Mouse (Mus musculus) common myeloid progenitor, adult 5-6 weeks (primary cell): ENCODE data around the gene Rbp1. TPM values are rescaled to one million over a fixed set of nuclear protein-coding genes. Genes with fewer than 3 reads are reported as not detected.

Source experiments
- ATAC-seq: replicated peaks from 2 replicates; pipeline ENCODE4 v1.8.0; 2016; ENCODE audit warnings: low read depth, mild to moderate bottlenecking, moderate TSS enrichment, inconsistent platforms; ENCODE audit not compliant: poor library complexity, severe bottlenecking
- total RNA-seq: library from RNA; stranded (forward); fragments of 200-1000, 187-1606 nt; gene quantifications from 2 replicates; pipeline ENCODE4 v1.2.3, GENCODE M21; 2017

The Rbp1 gene
- total RNA-seq, 1 experiment from 2014 or later: 2.9 TPM

- no peak for ATAC-seq
Measured at GRCm38 (mm10) chr9:98423691-98424090, 930 bp downstream of the Rbp1 start.

- ATAC-seq: no peak
Measured at GRCm38 (mm10) chr9:98424291-98424690, 1.5 kb downstream of the Rbp1 start.

GRCm38 (mm10) chr9:98424725-98425210 is 2.0 kb downstream of the Rbp1 start:
- peak; percentile 79 for ATAC-seq

GRCm38 (mm10) chr9:98425351-98425880 is 2.7 kb downstream of the Rbp1 start:
- 0 out of 2 replicates have a peak, but pooled peaks have one; percentile 3 for ATAC-seq

GRCm38 (mm10) chr9:98427906-98428517 is 5.3 kb downstream of the Rbp1 start:
- ATAC-seq: no peak

- no peak for ATAC-seq
Measured at GRCm38 (mm10) chr9:98428783-98429182, 6.0 kb downstream of the Rbp1 start.

GRCm38 (mm10) chr9:98429806-98430205 is 7.0 kb downstream of the Rbp1 start:
- ATAC-seq: no peak

GRCm38 (mm10) chr9:98430528-98430927 is 7.8 kb downstream of the Rbp1 start:
- no peak for ATAC-seq

- no peak for ATAC-seq
Measured at GRCm38 (mm10) chr9:98433021-98433420, 10.3 kb downstream of the Rbp1 start.

- no peak for ATAC-seq
Measured at GRCm38 (mm10) chr9:98433956-98434588, 11.3 kb downstream of the Rbp1 start.

- ATAC-seq: no peak
Measured at GRCm38 (mm10) chr9:98437819-98438218, 15.1 kb downstream of the Rbp1 start.

GRCm38 (mm10) chr9:98439091-98439490 is 16.3 kb downstream of the Rbp1 start:
- ATAC-seq: no peak

GRCm38 (mm10) chr9:98442638-98443037 is 19.9 kb downstream of the Rbp1 start:
- peak; percentile 90 for ATAC-seq

- ATAC-seq: no peak
Measured at GRCm38 (mm10) chr9:98445359-98446149, 22.8 kb downstream of the Rbp1 start.

- ATAC-seq: no peak
Measured at GRCm38 (mm10) chr9:98450976-98451375, 28.2 kb downstream of the Rbp1 start.

- no peak for ATAC-seq
Measured at GRCm38 (mm10) chr9:98466709-98467108, 43.9 kb downstream of the Rbp1 start.

- no peak for ATAC-seq
Measured at GRCm38 (mm10) chr9:98480172-98480749, 57.5 kb downstream of the Rbp1 start.

- ATAC-seq: no peak
Measured at GRCm38 (mm10) chr9:98482256-98482655, 59.5 kb downstream of the Rbp1 start.

GRCm38 (mm10) chr9:98485020-98485419 is 62.3 kb downstream of the Rbp1 start:
- ATAC-seq: no peak

- no peak for ATAC-seq
Measured at GRCm38 (mm10) chr9:98485815-98486214, 63.1 kb downstream of the Rbp1 start, which contains the start of gene Rbp2. Rbp2 (plus strand) TSS chr9:98486115.
